Mouse (Mus musculus) embryonic fibroblast, embryonic 13.5 days (primary cell): Measurements from ENCODE around the gene Gm20481.
"Not testable (repeated sequence)": the region's sequence is repeated elsewhere in the genome, so short reads cannot be mapped to it uniquely, and the experiment has no call there.

Experiments used
- CTCF ChIP-seq: IDR thresholded peaks from 2 replicates; pipeline ENCODE4 v1.5.1; 2011; ENCODE audit warnings: mild to moderate bottlenecking, control low read depth, low read length, moderate library complexity, borderline replicate concordance; ENCODE audit not compliant: insufficient read depth
- POLR2A ChIP-seq: IDR thresholded peaks from 2 replicates; pipeline ENCODE4 v1.6.1; 2011; ENCODE audit warnings: low read depth, mild to moderate bottlenecking, control low read depth, low read length, moderate library complexity

GRCm38 (mm10) chr17:34957966-34958365, 11.7 kb upstream of the Gm20481 start:
- TF ChIP-seq CTCF, POLR2A: not testable (repeated sequence)
